Mouse (Mus musculus) midbrain, embryonic 15.5 days (tissue): ENCODE measurements around the gene Zfp568. TPM values are rescaled to one million over a fixed set of nuclear protein-coding genes. Genes with fewer than 3 reads are reported as not detected.
"Not testable (repeated sequence)": the region's sequence is repeated elsewhere in the genome, so short reads cannot be mapped to it uniquely, and the experiment has no call there.

ENCODE experiments used
- ATAC-seq: fragments of 200-750 bp; cut with Nextera tagmentation; replicated peaks from 2 replicates; pipeline ENCODE4 v1.8.0; 2017; ENCODE audit warnings: moderate TSS enrichment
- H3K27ac ChIP-seq: fragments of 300-500 bp; sonication (generic); 2 replicates; pipeline ENCODE4 v1.5.1; 2015; ENCODE audit warnings: mild to moderate bottlenecking, inconsistent platforms
- H3K27me3 ChIP-seq: fragments of 300-500 bp; sonication (generic); replicated peaks from 2 replicates; pipeline ENCODE4 v1.6.1; 2015; ENCODE audit warnings: inconsistent platforms
- H3K36me3 ChIP-seq: fragments of 300-500 bp; sonication (generic); replicated peaks from 2 replicates; pipeline ENCODE4 v1.6.1; 2015; ENCODE audit warnings: inconsistent platforms
- H3K4me1 ChIP-seq: fragments of 300-500 bp; sonication (generic); 2 replicates; pipeline ENCODE4 v1.6.1; 2015; ENCODE audit warnings: inconsistent platforms
- H3K4me2 ChIP-seq: fragments of 300-500 bp; sonication (generic); 2 replicates; pipeline ENCODE4 v1.6.1; 2015; ENCODE audit warnings: inconsistent platforms, mild to moderate bottlenecking, moderate library complexity
- H3K4me3 ChIP-seq: fragments of 300-500 bp; sonication (generic); 2 replicates; pipeline ENCODE4 v1.5.1; 2015; ENCODE audit warnings: mild to moderate bottlenecking, inconsistent platforms
- H3K9ac ChIP-seq: fragments of 300-500 bp; sonication (generic); 2 replicates; pipeline ENCODE4 v1.6.1; 2015; ENCODE audit warnings: mild to moderate bottlenecking, inconsistent platforms
- H3K9me3 ChIP-seq: fragments of 300-500 bp; sonication (generic); 2 replicates; pipeline ENCODE4 v1.6.1; 2016; ENCODE audit warnings: inconsistent platforms
- WGBS: fragments of 180-500 bp; shearing (Covaris S2); methylation state at CpG from one replicate; pipeline ENCODE4 v1.1.7; 2015; ENCODE audit warnings: mixed read lengths; 5-methylcytosine and 5-hydroxymethylcytosine counted together
- polyA plus RNA-seq: library from polyadenylated mRNA; unstranded; fragments of >200 nt; fragmentation: Nextera tagmentation; extraction: Ambion mirVana; gene quantifications from 2 replicates; pipeline ENCODE4 v1.2.1, GENCODE M21; 2015

Gene Zfp568
- polyA plus RNA-seq, 1 experiment from 2014 or later = 6.0 TPM

DNA sequence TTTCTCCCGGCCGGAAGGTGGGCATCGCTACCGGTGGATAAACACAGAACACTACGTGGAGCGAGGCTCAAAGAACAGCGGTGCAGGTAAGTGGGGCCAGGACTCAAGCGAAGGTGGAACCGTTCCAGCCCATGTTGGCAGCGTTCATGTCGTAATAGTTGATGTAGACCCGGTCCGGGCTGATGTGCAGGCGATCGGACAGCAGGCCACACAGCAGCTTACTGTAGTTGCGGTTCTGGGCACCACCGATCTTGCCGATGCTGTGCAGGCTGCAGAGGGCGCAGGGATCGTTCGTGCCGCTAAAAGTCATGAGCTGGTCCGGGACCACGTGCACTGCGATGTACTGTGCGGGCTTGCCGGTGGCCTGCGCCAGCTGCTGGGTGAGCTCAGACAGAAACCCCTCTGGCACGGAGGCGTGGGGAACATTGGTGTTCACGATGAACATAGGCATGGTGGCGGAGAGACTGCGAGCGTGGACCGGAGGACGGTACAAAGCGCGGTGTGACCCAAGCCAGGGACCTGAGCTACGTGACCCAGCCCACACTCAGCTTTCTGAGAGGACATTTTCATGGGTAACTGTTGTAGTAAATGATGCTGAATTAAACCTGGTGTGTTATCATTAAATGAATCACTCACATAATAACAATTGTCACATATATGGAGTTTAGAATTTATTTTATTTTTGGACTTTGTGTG is 18.5 kb upstream of the Zfp568 start:
- not testable (repeated sequence) for H3K27ac ChIP-seq, H3K9me3 ChIP-seq, H3K4me2 ChIP-seq, ATAC-seq, H3K36me3 ChIP-seq, H3K4me3 ChIP-seq, H3K9ac ChIP-seq, H3K4me1 ChIP-seq, H3K27me3 ChIP-seq
- WGBS = 56% methylated on average over 39 of the region's 39 CpGs

DNA sequence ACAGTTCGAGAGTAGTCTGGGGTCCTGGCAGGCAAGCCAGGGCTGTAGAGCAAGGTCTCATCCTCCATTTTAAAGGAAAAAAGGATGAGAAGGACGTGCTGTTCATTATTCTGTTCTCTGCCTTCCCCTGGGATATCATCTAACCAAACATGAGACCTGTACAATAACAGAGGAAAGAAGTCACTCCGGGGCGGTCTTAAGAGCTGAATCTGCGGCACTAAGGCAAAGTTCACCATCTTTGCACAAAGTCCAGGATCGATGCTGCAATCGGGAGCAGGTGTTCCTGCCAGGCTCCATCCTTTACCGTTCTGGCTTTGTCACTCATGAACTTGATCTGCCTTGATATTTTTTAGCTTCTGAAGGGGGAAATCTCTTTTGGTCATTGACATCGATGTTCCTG is 13.1 kb upstream of the Zfp568 start:
- WGBS = 87% methylated on average over 9 of the region's 9 CpGs
- ATAC-seq = no peak
- H3K9me3 ChIP-seq = 0 out of 2 replicates have a peak, but pooled peaks cover 5% of the 10 kb centered on the region

DNA sequence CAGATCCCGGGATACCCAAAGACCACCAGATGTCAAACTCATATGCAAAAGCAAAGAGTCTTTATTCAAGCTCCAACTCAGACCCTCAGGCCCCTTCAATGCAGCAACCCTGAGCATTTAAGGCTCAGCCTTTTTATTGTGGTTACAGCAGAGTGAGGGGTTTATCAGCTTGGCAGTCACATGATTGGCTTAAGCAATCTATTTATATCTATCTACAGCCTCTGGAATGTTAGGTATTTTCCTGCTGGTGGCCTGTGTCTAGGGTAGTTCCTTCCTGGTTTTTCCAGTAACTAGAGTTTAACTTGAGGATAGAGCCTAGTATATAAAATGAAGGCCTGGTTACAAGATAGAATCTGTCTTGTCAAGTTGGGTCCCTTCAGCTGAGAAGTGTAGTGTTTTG is 3.0 kb upstream of the Zfp568 start:
- no peak overlapping the region for H3K9ac ChIP-seq
- H3K4me3 ChIP-seq = no peak overlapping the region
- ATAC-seq = no peak
- no peak overlapping the region for H3K4me2 ChIP-seq
- H3K27ac ChIP-seq = no peak overlapping the region
- WGBS = 95% methylated on average over 1 of the region's 1 CpGs
- H3K4me1 ChIP-seq = peaks cover 19% of the 10 kb centered on the region
- H3K27me3 ChIP-seq = no peaks in the 10 kb centered on the region
- no peaks in the 10 kb centered on the region for H3K9me3 ChIP-seq
- no peaks in the 10 kb centered on the region for H3K36me3 ChIP-seq

More for the DNA sequence above, 13.1 kb upstream of the Zfp568 start:
- no peaks in the 10 kb centered on the region for H3K36me3 ChIP-seq
- no peak overlapping the region for H3K27ac ChIP-seq
- H3K4me2 ChIP-seq = no peak overlapping the region
- H3K9ac ChIP-seq = no peak overlapping the region
- no peaks in the 10 kb centered on the region for H3K4me1 ChIP-seq
- no peak overlapping the region for H3K4me3 ChIP-seq
- H3K27me3 ChIP-seq = no peaks in the 10 kb centered on the region

GRCm38 (mm10) chr7:29981455-29981854 is 2.3 kb upstream of the Zfp568 start:
- H3K36me3 ChIP-seq = no peaks in the 10 kb centered on the region
- no peaks in the 10 kb centered on the region for H3K27me3 ChIP-seq
- ATAC-seq = no peak
- H3K27ac ChIP-seq = no peak overlapping the region
- H3K9me3 ChIP-seq = no peaks in the 10 kb centered on the region
- no peak overlapping the region for H3K4me2 ChIP-seq
- no peak overlapping the region for H3K9ac ChIP-seq
- peaks cover 19% of the 10 kb centered on the region for H3K4me1 ChIP-seq
- 64% methylated on average over 5 of the region's 5 CpGs for WGBS
- no peak overlapping the region for H3K4me3 ChIP-seq

DNA sequence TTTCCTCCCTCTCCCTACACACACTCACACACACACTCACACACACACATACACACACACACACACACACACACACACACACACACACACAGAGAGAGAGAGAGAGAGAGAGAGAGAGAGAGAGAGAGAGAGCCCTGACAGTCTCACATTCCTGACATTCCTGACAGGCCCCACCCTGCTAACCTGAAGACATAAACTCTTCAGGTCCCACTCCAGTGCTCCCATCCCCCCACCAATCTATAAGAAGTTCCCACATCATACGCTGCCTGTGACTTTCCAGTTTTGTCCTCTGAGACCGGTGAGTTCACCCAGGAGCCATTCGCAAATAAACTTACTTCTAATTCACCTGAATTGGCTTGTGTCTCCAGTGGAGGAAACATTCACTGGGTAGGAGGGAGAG is 1.9 kb upstream of the Zfp568 start:
- no peak overlapping the region for H3K4me3 ChIP-seq
- no peak for ATAC-seq
- H3K27me3 ChIP-seq = no peaks in the 10 kb centered on the region
- H3K4me2 ChIP-seq = no peak overlapping the region
- H3K9me3 ChIP-seq = no peaks in the 10 kb centered on the region
- H3K4me1 ChIP-seq = peaks cover 19% of the 10 kb centered on the region
- WGBS = 90% methylated on average over 3 of the region's 3 CpGs
- H3K9ac ChIP-seq = no peak overlapping the region
- H3K27ac ChIP-seq = no peak overlapping the region
- H3K36me3 ChIP-seq = no peaks in the 10 kb centered on the region; the same call in 1 of the 2 replicates

GRCm38 (mm10) chr7:29982341-29982740 is 1.4 kb upstream of the Zfp568 start:
- H3K4me3 ChIP-seq = 0 out of 2 replicates have a peak overlapping the region, but pooled peaks have one; percentile 98
- no peaks in the 10 kb centered on the region; the same call in 1 of the 2 replicates for H3K36me3 ChIP-seq
- 82% methylated on average over 4 of the region's 4 CpGs for WGBS
- H3K9ac ChIP-seq = no peak overlapping the region
- H3K4me1 ChIP-seq = peaks cover 19% of the 10 kb centered on the region
- no peaks in the 10 kb centered on the region for H3K27me3 ChIP-seq
- peak overlapping the region; percentile 70 for H3K4me2 ChIP-seq
- no peak for ATAC-seq
- no peaks in the 10 kb centered on the region for H3K9me3 ChIP-seq
- H3K27ac ChIP-seq = no peak overlapping the region

GRCm38 (mm10) chr7:29982931-29983330 is 824 bp upstream of the Zfp568 start:
- Histone ChIP-seq H3K4me2 (peak overlapping the region; percentile 70), H3K27me3 (no peaks in the 10 kb centered on the region), H3K4me1 (peaks cover 19% of the 10 kb centered on the region), H3K9ac (peak overlapping the region; percentile 94), H3K36me3 (peaks cover 3% of the 10 kb centered on the region; the same call in 1 of the 2 replicates), H3K4me3 (peak overlapping the region; percentile 98), H3K27ac (peak overlapping the region; percentile 88), H3K9me3 (no peaks in the 10 kb centered on the region)
- peak; percentile 7; the same call in 1 of the 2 replicates for ATAC-seq
- WGBS = 30% methylated on average over 6 of the region's 6 CpGs

GRCm38 (mm10) chr7:29983340-29983689 is 440 bp upstream of the Zfp568 start:
- peak overlapping the region; percentile 70 for H3K4me2 ChIP-seq
- WGBS = 0% methylated on average over 8 of the region's 8 CpGs
- peaks cover 19% of the 10 kb centered on the region for H3K4me1 ChIP-seq

GRCm38 (mm10) chr7:29986101-29986500 is 2.3 kb downstream of the Zfp568 start:
- Histone ChIP-seq H3K9me3 (no peaks in the 10 kb centered on the region), H3K4me1 (peaks cover 19% of the 10 kb centered on the region), H3K9ac (no peak overlapping the region), H3K36me3 (peaks cover 15% of the 10 kb centered on the region), H3K27me3 (no peaks in the 10 kb centered on the region), H3K4me3 (no peak overlapping the region), H3K27ac (no peak overlapping the region), H3K4me2 (no peak overlapping the region)
- ATAC-seq = no peak
- WGBS = 90% methylated on average over 8 of the region's 8 CpGs

More at GRCm38 (mm10) chr7:29983340-29983689, 440 bp upstream of the Zfp568 start:
- H3K9ac ChIP-seq = peak overlapping the region; percentile 94
- peak overlapping the region; percentile 98 for H3K4me3 ChIP-seq
- no peak; the same call in 1 of the 2 replicates for ATAC-seq
- peaks cover 6% of the 10 kb centered on the region for H3K36me3 ChIP-seq
- H3K9me3 ChIP-seq = no peaks in the 10 kb centered on the region
- H3K27me3 ChIP-seq = no peaks in the 10 kb centered on the region
- H3K27ac ChIP-seq = peak overlapping the region; percentile 88

DNA sequence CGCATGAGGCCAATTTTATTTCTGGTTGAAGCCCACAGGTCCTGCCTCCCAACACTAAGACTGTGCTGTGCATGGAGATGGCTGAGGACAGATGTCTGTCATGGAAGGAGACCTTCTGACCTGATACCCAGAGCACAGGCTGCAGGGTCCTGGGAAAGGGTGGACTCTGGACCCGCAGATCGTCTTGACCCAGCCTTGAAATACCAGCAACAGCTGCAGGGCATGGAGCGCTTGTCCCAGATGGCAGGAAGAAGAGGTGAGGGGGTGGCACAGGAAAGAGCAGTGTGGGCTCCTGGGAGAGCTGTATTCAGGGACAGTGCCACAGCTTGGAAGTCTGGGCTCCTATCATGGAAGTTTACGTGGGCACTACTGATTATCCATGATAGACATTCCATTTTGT is 3.8 kb downstream of the Zfp568 start:
- Histone ChIP-seq H3K4me2 (no peak overlapping the region), H3K4me1 (peaks cover 15% of the 10 kb centered on the region), H3K27ac (no peak overlapping the region), H3K9me3 (no peaks in the 10 kb centered on the region), H3K9ac (no peak overlapping the region), H3K27me3 (no peaks in the 10 kb centered on the region), H3K36me3 (peaks cover 15% of the 10 kb centered on the region), H3K4me3 (no peak overlapping the region)
- 97% methylated on average over 5 of the region's 5 CpGs for WGBS
- ATAC-seq = no peak

DNA sequence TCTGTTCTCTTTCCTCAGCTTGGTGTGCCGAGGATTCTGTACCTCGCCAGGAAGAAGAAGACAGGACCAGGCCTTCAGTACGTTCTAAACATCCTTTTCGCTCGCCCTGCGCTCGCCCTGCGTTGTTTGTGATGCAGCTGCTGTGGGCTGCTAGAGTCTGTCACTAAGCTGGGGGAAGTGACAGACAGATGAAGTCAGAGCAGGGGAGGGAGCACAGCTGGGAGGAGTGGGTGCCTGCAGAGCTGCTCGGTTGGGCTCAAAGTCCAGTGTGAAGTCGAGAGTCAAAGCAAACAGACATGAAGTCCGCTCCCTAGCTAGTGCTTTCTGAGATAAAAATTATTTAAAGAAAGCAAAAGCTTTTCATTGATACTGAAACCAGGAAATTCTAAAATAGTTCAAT is 5.3 kb downstream of the Zfp568 start:
- H3K9ac ChIP-seq = no peak overlapping the region
- H3K9me3 ChIP-seq = no peaks in the 10 kb centered on the region
- peaks cover 20% of the 10 kb centered on the region for H3K36me3 ChIP-seq
- no peak overlapping the region for H3K4me3 ChIP-seq
- no peak overlapping the region for H3K27ac ChIP-seq
- no peak for ATAC-seq
- 91% methylated on average over 11 of the region's 11 CpGs for WGBS
- peaks cover 8% of the 10 kb centered on the region for H3K4me1 ChIP-seq
- no peaks in the 10 kb centered on the region for H3K27me3 ChIP-seq
- no peak overlapping the region for H3K4me2 ChIP-seq

DNA sequence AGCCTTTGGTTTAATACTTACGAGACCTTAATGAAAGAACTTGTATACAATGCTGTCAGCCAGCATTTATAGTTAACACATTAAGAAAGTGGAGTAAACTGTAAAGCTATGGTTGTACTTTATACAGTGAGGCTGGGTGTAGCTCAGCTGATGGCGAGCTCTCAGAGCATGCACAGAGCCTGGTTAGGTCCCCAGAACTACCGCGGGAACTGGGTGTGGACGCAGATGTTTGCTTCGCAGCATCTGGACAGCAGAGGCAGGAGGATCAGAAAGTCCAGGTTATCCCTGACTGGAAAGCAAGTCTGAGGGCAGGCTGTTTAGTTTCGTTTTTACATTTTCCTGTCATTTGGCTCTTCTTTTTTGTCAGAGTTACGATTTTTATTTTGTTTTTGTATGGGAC is 8.9 kb downstream of the Zfp568 start:
- no peak overlapping the region for H3K4me2 ChIP-seq
- no peaks in the 10 kb centered on the region for H3K27me3 ChIP-seq
- H3K36me3 ChIP-seq = peaks cover 31% of the 10 kb centered on the region
- no peak for ATAC-seq
- H3K9ac ChIP-seq = no peak overlapping the region
- no peak overlapping the region for H3K4me3 ChIP-seq
- H3K27ac ChIP-seq = no peak overlapping the region
- no peaks in the 10 kb centered on the region for H3K4me1 ChIP-seq
- no peaks in the 10 kb centered on the region for H3K9me3 ChIP-seq
- 95% methylated on average over 8 of the region's 8 CpGs for WGBS

GRCm38 (mm10) chr7:29993340-29993739 is 9.6 kb downstream of the Zfp568 start:
- Histone ChIP-seq H3K4me1 (no peaks in the 10 kb centered on the region), H3K4me2 (no peak overlapping the region), H3K36me3 (peaks cover 33% of the 10 kb centered on the region), H3K9ac (no peak overlapping the region), H3K27me3 (no peaks in the 10 kb centered on the region), H3K27ac (no peak overlapping the region), H3K4me3 (no peak overlapping the region), H3K9me3 (no peaks in the 10 kb centered on the region)
- 97% methylated on average over 9 of the region's 9 CpGs for WGBS
- no peak for ATAC-seq
